ENCODE assay signal across 19 mouse cellular contexts in genomic region chr12:94508099-94508498, GRCm38 (mm10).
DNase-seq lines count a peak whose midpoint lies in the region; ATAC-seq and TF ChIP-seq lines count a peak whose summit lies in the region.
"Had no signal": no experiment of that assay in that cellular context is flagged by ENCODE, and none has a peak within 500 bp of the region (broad histone marks: within the 10 kb centered on the region; RNA-seq: fewer than 3 reads in every experiment).

No protein-coding gene starts in this region.

- H3K9me3 ChIP-seq in forebrain, embryonic 13.5 days (replicated peaks): no peaks in the 10 kb centered on the region
- no peaks in the 10 kb centered on the region for H3K9me3 ChIP-seq in forebrain, embryonic 11.5 days (ENCODE audit: control insufficient read depth, low read length)
- H3K9me3 ChIP-seq in limb, embryonic 14.5 days (ENCODE audit: control insufficient read depth, low read length): no peaks in the 10 kb centered on the region
- H3K9me3 ChIP-seq in limb, embryonic 10.5 days (replicated peaks): no peaks in the 10 kb centered on the region
- no peaks in the 10 kb centered on the region for H3K9me3 ChIP-seq in midbrain, embryonic 10.5 days (replicated peaks)
- H3K9me3 ChIP-seq: embryonic facial prominence, embryonic 15.5 days; liver, embryonic 12.5 days had no signal

- no peak overlapping the region for H3K9ac ChIP-seq in forebrain, embryonic 13.5 days
- no peak overlapping the region for H3K9ac ChIP-seq in forebrain, embryonic 11.5 days (ENCODE audit: low read length)
- H3K9ac ChIP-seq in limb, embryonic 14.5 days (ENCODE audit: low read depth, low read length, severe bottlenecking): no peak overlapping the region
- H3K9ac ChIP-seq: embryonic facial prominence, embryonic 15.5 days; liver, embryonic 12.5 days had no signal

- no peak overlapping the region for H3K4me2 ChIP-seq in forebrain, embryonic 13.5 days
- no peak overlapping the region for H3K4me2 ChIP-seq in forebrain, embryonic 11.5 days (ENCODE audit: low read depth, low read length, severe bottlenecking)
- H3K4me2 ChIP-seq in limb, embryonic 14.5 days (replicated peaks; ENCODE audit: low read depth, low read length, severe bottlenecking): no peak overlapping the region
- peak overlapping the region; percentile 40 for H3K4me2 ChIP-seq in myocyte (ENCODE audit: low read depth)
- H3K4me2 ChIP-seq: embryonic facial prominence, embryonic 15.5 days; liver, embryonic 12.5 days had no signal

- H3K27ac ChIP-seq in forebrain, embryonic 13.5 days: no peak overlapping the region
- no peak overlapping the region for H3K27ac ChIP-seq in forebrain, embryonic 11.5 days (ENCODE audit: low read depth, low read length)
- H3K27ac ChIP-seq in limb, embryonic 14.5 days (replicated peaks; ENCODE audit: low read depth, low read length): no peak overlapping the region
- no peak overlapping the region for H3K27ac ChIP-seq in limb, embryonic 10.5 days
- no peak overlapping the region for H3K27ac ChIP-seq in midbrain, embryonic 10.5 days (replicated peaks)
- H3K27ac ChIP-seq: embryonic facial prominence, embryonic 15.5 days; hindbrain, postnatal 0 days; kidney, postnatal 0 days; liver, embryonic 12.5 days had no signal

- H3ac ChIP-seq in myocyte (ENCODE audit: control insufficient read depth, insufficient read length): no peak overlapping the region

- no peaks in the 10 kb centered on the region for H3K27me3 ChIP-seq in forebrain, embryonic 13.5 days
- no peaks in the 10 kb centered on the region for H3K27me3 ChIP-seq in forebrain, embryonic 11.5 days (ENCODE audit: control insufficient read depth, insufficient read depth, low read length)
- no peaks in the 10 kb centered on the region for H3K27me3 ChIP-seq in limb, embryonic 14.5 days (ENCODE audit: control insufficient read depth, insufficient read depth, low read length)
- H3K27me3 ChIP-seq in limb, embryonic 10.5 days (ENCODE audit: low read depth, poor library complexity, severe bottlenecking): no peaks in the 10 kb centered on the region
- no peaks in the 10 kb centered on the region for H3K27me3 ChIP-seq in myocyte (ENCODE audit: control insufficient read depth, insufficient read depth, insufficient read length)
- no peaks in the 10 kb centered on the region for H3K27me3 ChIP-seq in midbrain, embryonic 10.5 days (ENCODE audit: low read depth, poor library complexity, severe bottlenecking)
- H3K27me3 ChIP-seq: embryonic facial prominence, embryonic 15.5 days; liver, embryonic 12.5 days had no signal

- ATAC-seq in forebrain, embryonic 13.5 days: peak; percentile 55; the same call in 1 of the 2 replicates
- no peak for ATAC-seq in forebrain, embryonic 11.5 days (replicated peaks; ENCODE audit: low FRiP score)
- no peak for ATAC-seq in limb, embryonic 14.5 days (ENCODE audit: low FRiP score, low read depth)
- ATAC-seq: forebrain, embryonic 16.5 days; hindbrain, postnatal 0 days; liver, embryonic 12.5 days had no signal

- no peaks in the 10 kb centered on the region for H3K4me1 ChIP-seq in forebrain, embryonic 13.5 days
- H3K4me1 ChIP-seq in forebrain, embryonic 11.5 days (replicated peaks; ENCODE audit: control insufficient read depth, insufficient read depth, low read length): no peaks in the 10 kb centered on the region
- no peaks in the 10 kb centered on the region for H3K4me1 ChIP-seq in limb, embryonic 14.5 days (ENCODE audit: control insufficient read depth, insufficient read depth, low read length)
- peaks cover 17% of the 10 kb centered on the region for H3K4me1 ChIP-seq in limb, embryonic 10.5 days
- H3K4me1 ChIP-seq in midbrain, embryonic 10.5 days: no peaks in the 10 kb centered on the region
- H3K4me1 ChIP-seq: embryonic facial prominence, embryonic 15.5 days; liver, embryonic 12.5 days had no signal

- 56% methylated on average over 7 of the region's 7 CpGs for WGBS in forebrain, embryonic 13.5 days
- WGBS in forebrain, embryonic 11.5 days: 74% methylated on average over 7 of the region's 7 CpGs
- WGBS in limb, embryonic 14.5 days: 79% methylated on average over 7 of the region's 7 CpGs
- WGBS in limb, embryonic 10.5 days: 82% methylated on average over 7 of the region's 7 CpGs
- whole genome bisulfite sequencing in midbrain, embryonic 10.5 days: 89% methylated on average over 7 of the region's 7 CpGs

- TF ChIP-seq POLR2A in limb, embryonic 14.5 days (IDR thresholded peaks at IDR 0.05; ENCODE audit: borderline replicate concordance, extremely low read depth, insufficient read depth, insufficient read length): no peak
- TF ChIP-seq POLR2A in myocyte (IDR thresholded peaks at IDR 0.05; ENCODE audit: insufficient read length, low read depth): no peak

- DNase-seq in forebrain, embryonic 11.5 days (ENCODE audit: low spot score): no peak
- peak; percentile 9 for DNase-seq in limb, embryonic 14.5 days (ENCODE audit: low spot score)
- no peak for DNase-seq in limb, embryonic 10.5 days (ENCODE audit: low spot score)
- DNase-seq in gastrocnemius, postnatal 10 days: peak; percentile 9
- no peak for DNase-seq in urinary bladder, postnatal 36 days (ENCODE audit: low spot score in 2 of 2)
- no peak for DNase-seq in midbrain, embryonic 10.5 days (ENCODE audit: low spot score)
- DNase-seq: adrenal gland, adult 2 months; B cell, adult 2 months; cerebellum, adult 9-11 months; kidney, adult 18-20 months; lung, adult 2 months; thymus, postnatal 14 days had no signal

- no peaks in the 10 kb centered on the region for H3K79me2 ChIP-seq in myocyte (ENCODE audit: control insufficient read depth, insufficient read depth)

- H3K36me3 ChIP-seq in forebrain, embryonic 13.5 days (ENCODE audit: poor library complexity, severe bottlenecking): no peaks in the 10 kb centered on the region
- no peaks in the 10 kb centered on the region for H3K36me3 ChIP-seq in forebrain, embryonic 11.5 days (ENCODE audit: control insufficient read depth, insufficient read depth, low read length)
- H3K36me3 ChIP-seq in limb, embryonic 14.5 days (ENCODE audit: control insufficient read depth, insufficient read depth, low read length): no peaks in the 10 kb centered on the region
- no peaks in the 10 kb centered on the region for H3K36me3 ChIP-seq in limb, embryonic 10.5 days
- H3K36me3 ChIP-seq in myocyte (ENCODE audit: control insufficient read depth, insufficient read depth): no peaks in the 10 kb centered on the region
- no peaks in the 10 kb centered on the region for H3K36me3 ChIP-seq in midbrain, embryonic 10.5 days
- H3K36me3 ChIP-seq: embryonic facial prominence, embryonic 15.5 days; liver, embryonic 12.5 days had no signal

- no peak overlapping the region for H3K4me3 ChIP-seq in forebrain, embryonic 13.5 days
- no peak overlapping the region for H3K4me3 ChIP-seq in forebrain, embryonic 11.5 days (ENCODE audit: low read depth, low read length)
- no peak overlapping the region for H3K4me3 ChIP-seq in limb, embryonic 14.5 days (replicated peaks; ENCODE audit: low read length)
- no peak overlapping the region for H3K4me3 ChIP-seq in limb, embryonic 10.5 days
- no peak overlapping the region for H3K4me3 ChIP-seq in myocyte
- H3K4me3 ChIP-seq in midbrain, embryonic 10.5 days: no peak overlapping the region
- H3K4me3 ChIP-seq: embryonic facial prominence, embryonic 15.5 days; liver, embryonic 12.5 days had no signal

TF ChIP-seq in myocyte, 11 proteins besides CTCF, POLR2A, EP300 and RAD21:
- no peak for TF ChIP-seq SRF (IDR thresholded peaks at IDR 0.05; ENCODE audit: control insufficient read depth, insufficient read length, low read depth)
- no peak for TF ChIP-seq CEBPB (IDR thresholded peaks at IDR 0.05; ENCODE audit: insufficient read depth, poor library complexity, severe bottlenecking)
- no peak for TF ChIP-seq TCF12 (IDR thresholded peaks at IDR 0.05; ENCODE audit: insufficient read depth, poor library complexity, severe bottlenecking)
- no peak for TF ChIP-seq E2F4 (IDR thresholded peaks at IDR 0.05; ENCODE audit: insufficient read depth)
- no peak for TF ChIP-seq POLR2AphosphoS2 (IDR thresholded peaks at IDR 0.05; ENCODE audit: insufficient read length, low read depth)
- TF ChIP-seq REST (IDR thresholded peaks at IDR 0.05; ENCODE audit: insufficient read depth, insufficient read length): no peak
- TF ChIP-seq TCF3 (IDR thresholded peaks at IDR 0.05; ENCODE audit: insufficient read length, low read depth): no peak
- no peak for TF ChIP-seq MAX (IDR thresholded peaks at IDR 0.05; ENCODE audit: low read depth)
- TF ChIP-seq MYOD1 (IDR thresholded peaks at IDR 0.05; ENCODE audit: control insufficient read depth in 1 of 3, insufficient read length in 2 of 3, low read depth in 2 of 3): no peak
- TF ChIP-seq USF1 (IDR thresholded peaks at IDR 0.05; ENCODE audit: low read depth): no peak
- no peak for TF ChIP-seq MYOG (IDR thresholded peaks at IDR 0.05; ENCODE audit: control insufficient read depth in 1 of 3, insufficient read depth in 1 of 3, insufficient read length in 2 of 3, low read depth in 2 of 3)
TF ChIP-seq in myocyte: peak in this region for 0.

Comparison
In these comparisons a context has a peak if more than half of its experiments do, and no peak if none do; other contexts are left out.
1. DNase-seq: peak in limb, embryonic 14.5 days (single experiment) and gastrocnemius, postnatal 10 days (single experiment); none in forebrain, embryonic 11.5 days (single experiment), limb, embryonic 10.5 days (single experiment), urinary bladder, postnatal 36 days (0 of 2) and midbrain, embryonic 10.5 days (single experiment).